Mouse (Mus musculus) E14TG2a.4 (cell line): ENCODE results near the gene Thap4.

Source experiments
- CTCF ChIP-seq: conservative IDR thresholded peaks from 2 replicates; pipeline ENCODE4 v1.5.1; 2014; ENCODE audit warnings: low read length
- NANOG ChIP-seq: IDR thresholded peaks from 2 replicates; pipeline ENCODE4 v1.6.1; 2014; ENCODE audit warnings: borderline replicate concordance, low read length, mixed read lengths

- TF ChIP-seq CTCF (no peak), NANOG (no peak)
Observed at GRCm38 (mm10) chr1:93741987-93742386, 12.7 kb downstream of the Thap4 start.
